Mouse (Mus musculus) urinary bladder, postnatal 14 days (tissue): ENCODE data around the gene Hpse2.

ENCODE experiments used
- DNase-seq: peaks from one replicate; pipeline ENCODE4 v3.0.0; 2021; ENCODE audit warnings: low spot score

Hpse2 gene

DNA sequence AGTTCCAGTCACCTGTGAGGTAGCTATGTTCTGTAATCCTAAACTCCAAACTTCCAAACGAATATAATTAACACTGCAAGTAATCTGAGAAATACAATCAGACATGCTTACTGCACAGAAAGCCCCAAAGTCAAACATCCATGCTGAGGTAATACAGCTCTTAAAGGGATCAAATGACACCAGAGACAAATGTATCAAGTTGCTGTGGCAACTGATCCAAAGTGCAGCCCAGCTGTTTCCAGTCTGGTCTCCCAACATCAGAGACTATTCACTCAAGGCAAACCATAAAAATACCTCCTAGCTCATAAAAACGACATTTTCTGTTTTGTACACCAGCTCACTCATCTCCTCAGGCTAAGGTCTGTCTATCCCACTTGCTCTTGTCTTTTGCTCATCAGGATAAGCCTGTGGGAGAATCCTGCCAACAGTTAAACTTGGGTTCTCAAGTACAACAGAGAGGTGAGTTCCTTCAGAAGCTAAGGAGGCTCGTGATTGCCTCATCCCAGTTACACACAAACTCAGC is 440.0 kb downstream of the Hpse2 start:
- no peak for DNase-seq

DNA sequence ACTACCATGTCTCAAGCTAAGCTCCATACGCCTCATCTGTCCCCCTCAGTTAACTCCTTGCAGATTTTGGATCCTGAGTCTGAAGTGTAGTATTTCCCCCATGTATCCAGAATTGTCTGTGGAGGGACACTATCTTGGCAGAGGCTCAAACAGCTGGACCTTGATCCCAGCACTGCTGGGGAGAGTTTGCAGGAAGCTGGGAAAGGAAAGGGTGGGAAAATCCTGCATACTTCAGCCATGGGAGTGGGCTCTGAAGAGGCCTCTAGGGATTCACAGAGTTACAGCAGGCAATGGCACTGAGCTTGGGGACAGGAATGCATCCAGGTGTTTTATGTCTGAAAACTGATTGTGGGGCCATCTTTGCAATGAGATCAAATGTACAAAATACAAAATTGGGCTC is 450.6 kb downstream of the Hpse2 start:
- DNase-seq = no peak

DNA sequence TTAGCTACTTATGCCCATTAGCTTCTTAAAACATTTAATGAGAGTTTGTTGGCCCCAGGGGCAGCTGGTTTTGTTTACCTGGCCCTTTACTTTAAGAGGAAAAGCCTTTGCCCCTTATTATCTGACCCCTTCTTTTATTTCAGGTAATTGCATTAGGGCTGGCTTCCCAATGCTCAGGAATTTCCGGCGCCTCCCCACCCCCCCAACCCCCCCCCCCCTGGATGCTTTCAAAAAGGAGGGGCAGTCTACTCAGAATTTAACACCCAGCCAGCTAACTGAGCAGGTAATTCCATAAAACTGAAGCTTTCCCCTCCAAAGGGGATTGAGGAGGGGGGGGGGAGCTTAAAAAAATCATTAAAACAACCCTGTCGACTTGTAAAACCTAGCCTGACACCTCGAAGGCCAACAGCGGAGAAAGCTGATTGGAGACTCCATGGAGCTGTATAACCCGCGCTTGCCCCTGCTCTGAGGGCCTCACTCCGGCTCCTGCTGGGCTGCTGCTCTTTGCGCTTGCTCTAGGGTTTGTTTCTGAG is 451.4 kb downstream of the Hpse2 start:
- DNase-seq = no peak

DNA sequence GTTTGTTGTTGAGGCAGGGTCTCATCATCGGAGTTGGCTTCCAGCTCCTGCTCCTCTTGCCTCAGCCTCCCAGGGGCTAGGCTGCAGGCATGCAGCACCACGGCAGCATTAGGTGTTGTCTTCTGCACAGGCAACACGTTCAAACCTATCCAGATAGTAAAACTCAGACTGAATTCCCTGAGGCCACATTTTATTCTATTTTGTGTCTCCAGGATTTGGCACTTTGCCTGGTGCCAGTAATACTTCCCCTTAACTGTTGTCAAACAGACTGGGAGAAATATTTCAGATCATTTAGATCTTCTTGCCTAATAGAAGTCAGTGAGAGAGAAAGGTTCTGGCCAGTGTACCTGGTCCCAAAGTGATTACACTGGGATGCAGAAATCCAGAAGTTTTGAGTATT is 458.5 kb downstream of the Hpse2 start:
- DNase-seq = no peak

DNA sequence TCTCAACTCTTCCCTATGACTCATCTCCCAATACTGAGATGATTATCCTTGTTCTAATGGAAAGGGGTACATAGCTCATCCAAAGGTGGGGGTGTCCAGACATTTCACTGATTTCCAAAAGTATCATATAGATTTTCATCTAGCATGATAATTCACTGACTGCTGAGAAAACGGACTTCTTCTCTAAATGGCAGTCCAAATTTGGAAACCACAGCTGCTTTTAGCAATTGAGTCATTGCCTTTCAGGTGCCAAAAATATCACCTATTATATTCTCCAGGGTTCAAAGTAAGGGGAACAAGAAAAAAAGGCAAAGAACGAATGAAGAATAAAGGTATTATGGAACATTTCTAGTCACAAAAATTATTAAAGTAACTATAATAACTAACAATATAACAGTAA is 459.9 kb downstream of the Hpse2 start:
- DNase-seq = no peak

DNA sequence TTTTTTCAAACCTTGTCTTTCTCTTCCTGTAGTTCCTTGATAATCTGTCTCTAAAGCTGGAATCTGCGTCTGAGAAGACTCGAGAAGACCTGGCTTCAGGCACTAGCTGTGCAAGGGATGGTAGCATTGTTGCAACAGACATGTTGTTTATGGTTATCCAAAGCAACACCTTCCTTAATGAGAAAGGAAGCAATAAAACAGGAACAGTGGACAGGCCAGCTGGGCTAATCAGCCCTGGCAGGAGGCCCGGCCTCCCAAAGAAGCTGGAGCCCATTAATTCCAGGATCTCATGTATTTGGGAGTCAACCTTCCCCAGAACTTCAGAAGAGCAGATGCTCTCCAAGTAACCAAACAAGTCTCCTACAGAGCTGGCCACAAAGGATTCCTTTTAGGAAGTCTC is 465.5 kb downstream of the Hpse2 start:
- peak; percentile 13 for DNase-seq

DNA sequence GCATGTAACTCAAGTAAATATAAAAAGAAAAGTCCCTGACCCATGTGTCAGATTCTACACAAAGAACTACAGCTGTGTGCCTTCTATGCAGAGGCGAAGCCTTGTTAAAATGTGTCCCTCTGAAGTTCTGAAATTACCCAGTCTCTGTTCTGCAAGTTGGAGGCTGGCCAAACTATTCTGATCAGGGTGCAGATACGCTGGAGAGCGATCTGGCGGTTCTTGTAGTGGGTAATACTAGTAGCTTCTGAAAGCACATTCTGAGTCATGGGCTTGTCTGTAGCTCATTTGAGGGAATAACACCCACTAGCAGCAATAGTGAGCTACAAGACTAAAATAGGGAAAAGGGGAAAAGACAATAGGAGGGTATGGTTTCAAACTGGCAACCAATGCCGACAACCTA is 474.5 kb downstream of the Hpse2 start:
- DNase-seq = peak; percentile 12

DNA sequence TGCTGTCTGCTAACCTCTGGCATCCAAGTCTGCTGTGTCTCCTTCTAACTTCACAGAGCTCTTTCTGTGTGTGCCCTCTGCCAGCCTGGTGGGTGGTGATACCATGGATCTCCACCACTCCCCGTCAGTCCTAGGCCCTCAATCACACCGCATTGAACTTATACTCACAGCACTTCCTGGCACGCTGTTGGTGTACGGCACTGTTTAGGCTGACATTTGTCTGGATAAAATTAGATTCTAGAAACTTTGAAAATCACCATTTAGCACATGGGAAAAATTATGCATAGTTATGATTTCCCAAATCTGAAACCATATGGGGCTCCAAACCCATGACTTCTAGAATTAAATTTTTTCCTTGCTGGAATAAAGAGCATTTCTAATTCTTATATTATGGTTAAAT is 478.4 kb downstream of the Hpse2 start:
- no peak for DNase-seq

DNA sequence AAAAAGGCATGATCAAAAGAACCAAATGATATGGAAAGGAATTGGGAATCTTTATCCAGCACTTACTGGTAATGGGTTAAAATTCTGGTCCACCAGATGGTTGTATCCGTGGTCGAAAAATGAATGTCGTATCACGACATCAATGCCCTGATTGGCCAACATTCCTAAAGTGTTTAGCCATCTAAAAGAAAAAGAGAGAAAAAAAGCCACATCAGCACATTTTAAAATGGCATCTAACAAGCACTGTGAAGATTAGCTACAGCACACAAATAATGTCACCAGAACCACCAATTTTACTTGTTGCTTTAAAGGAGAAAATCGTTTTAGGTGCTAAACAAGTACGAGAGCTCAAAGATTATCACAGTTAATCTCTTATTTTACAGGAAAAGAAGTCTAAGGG is 479.6 kb downstream of the Hpse2 start:
- DNase-seq = no peak

DNA sequence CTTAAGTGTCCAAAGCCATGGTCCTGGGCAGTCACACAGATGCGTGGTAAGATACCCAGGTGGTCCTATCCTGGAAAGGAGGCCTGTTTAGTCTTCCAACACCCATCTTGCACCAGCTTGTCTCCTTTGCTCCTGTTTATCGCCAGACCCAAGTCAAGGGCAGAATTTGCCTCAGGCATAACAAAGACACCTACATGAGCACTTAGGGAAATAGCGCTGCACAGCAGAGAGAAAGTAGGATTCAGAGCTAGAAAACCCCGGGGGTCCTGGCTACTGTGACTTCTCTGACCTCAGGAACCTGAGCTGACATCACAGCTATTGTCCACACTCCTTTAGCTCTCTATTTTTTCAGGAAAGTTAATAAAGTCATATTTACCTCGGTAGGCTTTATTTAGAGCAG is 481.8 kb downstream of the Hpse2 start:
- DNase-seq = no peak

DNA sequence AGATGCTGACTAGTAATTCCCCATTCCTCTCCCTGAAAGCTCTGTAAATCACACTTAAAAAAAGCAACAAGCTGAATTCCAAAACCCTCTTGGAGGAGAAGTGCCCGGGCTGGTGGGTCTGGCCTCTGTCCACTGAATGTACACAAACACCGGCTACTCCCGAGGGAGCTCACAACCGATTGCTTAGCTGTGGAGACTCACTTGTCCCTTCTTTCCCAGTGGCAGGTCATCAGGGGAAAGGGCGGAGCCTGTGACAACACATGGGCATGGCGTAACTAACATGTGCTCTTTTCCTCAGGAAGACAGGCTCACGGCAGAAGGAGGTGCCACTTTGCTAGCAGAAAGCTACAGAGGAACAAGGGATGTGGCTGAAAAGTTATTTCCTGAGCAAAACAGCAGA is 483.4 kb downstream of the Hpse2 start:
- no peak for DNase-seq

DNA sequence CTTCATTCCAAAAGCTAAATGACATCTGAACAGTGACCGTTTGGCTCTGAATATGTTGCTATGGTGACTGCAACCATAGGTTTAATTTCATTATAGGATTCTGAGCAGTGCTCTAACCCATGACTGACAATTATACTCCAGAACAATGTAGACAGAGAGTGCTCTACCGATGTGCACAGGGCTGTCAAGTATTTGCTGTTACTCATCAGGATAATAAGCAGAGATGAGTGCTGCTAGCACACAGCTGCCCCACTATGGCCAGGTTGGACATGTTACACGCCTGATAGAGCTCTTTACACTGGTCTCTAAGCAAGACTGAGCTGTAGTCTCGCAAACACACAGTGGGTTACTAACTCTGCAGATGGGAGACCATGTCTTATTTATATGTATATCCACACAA is 483.9 kb downstream of the Hpse2 start:
- no peak for DNase-seq

DNA sequence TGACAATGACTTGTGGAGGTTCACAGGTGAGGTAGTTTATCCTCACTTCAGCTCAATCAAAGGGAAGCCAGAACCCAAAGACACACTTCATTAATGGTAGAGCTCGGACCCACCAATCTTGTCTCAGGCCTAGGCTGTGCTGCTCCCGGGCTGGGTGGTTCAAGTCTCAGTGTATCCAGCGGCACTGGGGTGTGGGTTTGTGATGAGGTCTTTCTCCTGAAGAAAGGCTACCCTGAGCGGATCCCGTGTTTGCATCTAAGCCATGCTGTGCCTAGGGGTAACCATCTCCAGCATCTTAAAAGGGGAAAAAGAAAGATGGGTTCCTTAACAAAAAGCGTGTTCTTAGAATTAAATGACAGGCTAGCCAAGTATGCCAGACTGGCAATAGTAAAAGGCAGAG is 484.3 kb downstream of the Hpse2 start:
- no peak for DNase-seq

DNA sequence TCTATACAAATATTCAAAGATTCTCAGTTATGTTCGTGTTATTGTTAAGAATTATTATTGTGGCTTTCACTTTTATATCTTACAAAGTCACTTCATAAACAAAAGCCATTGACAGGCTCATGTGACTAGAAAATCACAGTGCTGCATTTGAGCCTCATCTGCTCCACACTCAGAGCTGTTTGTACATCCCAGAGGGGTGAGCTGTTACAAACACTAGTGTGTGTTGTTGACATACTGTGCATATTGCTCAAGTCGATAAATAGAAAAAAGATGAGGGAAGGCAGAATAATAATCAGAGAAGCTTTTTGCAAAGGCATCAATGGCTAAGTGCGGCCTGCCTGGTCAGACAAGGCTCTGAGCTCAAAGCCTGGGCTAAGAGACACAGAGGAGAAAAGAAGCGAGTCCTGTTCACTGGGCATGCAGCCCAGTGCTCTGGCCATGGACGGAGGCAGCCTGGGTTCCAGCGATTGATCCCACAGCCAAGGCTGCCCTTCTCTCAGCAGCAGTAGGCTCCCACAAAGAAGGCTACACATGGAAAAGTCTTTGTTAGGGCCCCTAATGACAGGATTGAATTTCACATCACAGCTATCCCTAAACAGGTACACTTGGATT is 485.6 kb downstream of the Hpse2 start:
- no peak for DNase-seq

DNA sequence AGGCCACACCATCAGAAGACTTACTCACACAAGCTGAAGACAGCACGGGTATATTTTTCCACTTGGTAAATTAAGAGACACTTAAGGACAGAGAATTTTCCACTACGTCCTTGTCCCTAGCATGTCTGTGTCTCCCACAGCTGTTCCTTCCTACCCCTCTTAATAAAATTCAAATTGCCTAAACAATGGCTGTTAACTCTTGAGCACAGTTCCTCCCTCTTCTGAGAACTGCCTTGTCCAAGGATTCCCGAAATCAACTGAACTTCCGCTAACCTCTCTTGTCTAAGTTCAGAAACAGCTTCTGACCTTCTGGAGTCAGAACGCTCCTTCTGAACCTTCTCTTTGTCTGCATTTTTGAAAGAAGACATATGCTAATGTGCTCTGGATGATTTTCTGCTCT is 496.6 kb downstream of the Hpse2 start:
- no peak for DNase-seq

DNA sequence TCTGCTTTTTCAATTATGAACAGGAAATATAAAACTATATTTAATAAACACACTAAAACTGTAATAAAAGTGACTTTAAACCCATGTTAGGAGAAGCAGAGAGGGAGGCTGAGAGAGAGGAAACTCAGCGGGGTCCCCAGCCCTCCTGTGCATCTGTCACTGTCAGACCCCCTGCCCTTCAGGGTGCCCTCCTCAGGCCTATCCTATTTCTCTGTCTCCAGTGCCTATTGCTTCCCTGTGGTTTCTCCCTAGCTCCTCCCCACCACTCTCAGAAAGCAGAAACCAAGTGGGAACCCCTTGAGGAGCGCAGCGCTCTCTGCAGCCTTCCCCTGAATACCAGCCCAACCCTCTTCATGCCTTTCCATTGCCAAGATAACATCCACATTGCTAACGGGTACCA is 510.5 kb downstream of the Hpse2 start:
- DNase-seq = no peak

DNA sequence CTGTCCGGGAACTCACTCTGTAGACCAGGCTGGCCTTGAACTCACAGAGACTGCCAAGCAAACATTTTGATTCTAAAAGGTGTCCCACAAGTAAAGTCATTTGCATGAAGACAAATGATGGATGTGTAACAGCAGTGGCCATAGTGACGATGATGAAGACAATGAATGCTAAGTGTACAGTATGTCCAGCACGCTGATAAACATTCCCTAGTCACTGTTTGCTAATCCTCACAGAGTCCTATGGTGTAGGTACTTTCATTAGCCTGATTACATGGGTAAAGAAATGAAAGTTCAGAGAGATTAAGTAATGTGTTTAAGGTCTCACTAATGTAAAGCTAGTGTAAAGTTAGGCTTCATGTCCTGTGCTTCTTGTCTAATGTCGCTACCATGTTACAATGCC is 511.6 kb downstream of the Hpse2 start:
- no peak for DNase-seq

DNA sequence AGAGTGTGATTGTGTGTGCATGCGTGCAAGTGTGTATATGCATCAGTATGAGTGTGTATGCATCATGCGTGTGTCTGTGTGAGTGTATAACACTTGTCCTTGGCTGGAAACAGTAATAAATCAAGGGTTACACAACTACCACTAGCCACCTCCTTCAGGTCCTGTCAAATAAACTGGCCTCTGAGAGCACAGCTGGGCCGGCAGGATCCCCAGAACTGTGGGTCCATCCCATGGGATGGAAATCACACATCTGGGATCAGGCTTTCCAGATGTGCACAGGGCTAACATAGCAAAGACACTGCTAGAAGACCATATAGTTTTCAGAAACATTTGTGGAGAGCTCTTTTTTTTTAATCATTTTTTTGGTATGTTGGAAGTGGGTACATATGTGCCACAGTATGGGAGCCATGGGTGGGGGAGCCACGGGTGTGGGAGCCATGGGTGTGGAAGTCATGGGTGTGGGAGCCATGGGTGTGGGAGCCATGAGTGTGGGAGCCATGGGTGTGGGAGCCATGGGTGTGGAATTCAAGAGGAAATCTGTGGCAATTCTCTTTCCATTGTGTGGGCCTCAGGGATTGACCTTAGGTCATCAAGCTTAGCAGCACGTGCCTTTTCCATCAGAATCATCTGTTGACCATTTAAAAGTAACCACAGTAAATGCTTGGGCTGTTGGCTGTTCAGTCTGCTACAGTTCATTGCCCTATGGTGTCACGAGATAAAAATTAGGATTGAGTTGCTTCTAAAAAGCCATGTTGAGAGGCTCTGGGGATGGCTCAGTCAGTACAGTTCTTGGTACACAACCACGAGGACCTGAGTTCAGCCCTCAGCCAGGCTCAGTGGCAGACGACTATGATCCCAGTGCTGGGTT is 518.3 kb downstream of the Hpse2 start:
- DNase-seq = no peak

DNA sequence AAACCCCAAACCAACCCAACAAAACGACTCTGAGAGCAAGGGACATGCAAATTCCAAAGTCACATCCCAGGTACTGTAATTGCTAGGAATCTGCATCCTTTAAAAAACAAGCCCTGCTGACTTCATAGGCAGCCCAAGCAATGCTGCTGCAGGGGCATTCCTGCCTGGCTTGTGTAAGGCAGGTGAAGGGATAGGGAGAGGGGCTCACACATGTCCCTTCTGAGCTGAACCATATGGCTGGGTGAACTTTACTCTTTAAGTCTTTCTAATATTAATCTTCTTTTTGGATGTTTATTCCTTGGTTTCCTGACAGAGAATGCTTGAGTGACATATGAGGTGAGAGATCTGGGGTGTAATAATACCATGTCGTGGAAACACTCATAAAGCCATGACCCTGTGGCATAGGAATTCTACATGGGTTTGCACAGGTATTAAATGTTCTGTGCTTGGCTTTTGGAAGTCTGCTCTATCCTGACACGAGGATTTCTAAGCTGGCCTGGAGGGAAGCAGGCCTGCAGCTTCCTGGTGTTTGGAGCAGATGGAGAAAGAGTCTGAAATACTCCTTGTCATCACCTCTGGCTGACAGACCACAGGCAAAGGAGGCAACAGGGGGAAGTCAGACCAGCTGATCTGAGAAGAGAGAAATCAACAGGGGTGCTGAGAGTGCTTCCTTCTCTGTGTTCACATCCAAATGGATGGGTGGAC is 519.0 kb downstream of the Hpse2 start:
- DNase-seq = no peak

DNA sequence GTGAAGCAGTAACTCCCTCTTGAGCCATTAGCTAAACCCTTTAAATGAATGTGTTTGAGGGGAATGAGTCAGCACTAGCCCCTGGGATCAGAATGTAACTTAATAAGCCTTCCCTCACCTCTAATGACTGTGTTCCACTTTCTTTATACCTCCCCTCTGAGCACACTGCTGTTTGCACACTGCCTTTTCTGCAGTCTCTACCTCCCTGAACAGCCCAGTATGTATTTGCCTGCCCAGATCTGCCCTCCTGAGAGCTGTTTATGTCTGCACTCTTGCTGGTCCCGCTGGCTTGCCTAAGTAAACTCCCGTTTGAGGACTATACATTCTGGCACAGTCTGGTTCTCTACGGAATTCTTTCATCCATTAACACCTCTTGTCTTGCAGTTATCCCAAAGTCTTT is 525.1 kb downstream of the Hpse2 start:
- DNase-seq = no peak

DNA sequence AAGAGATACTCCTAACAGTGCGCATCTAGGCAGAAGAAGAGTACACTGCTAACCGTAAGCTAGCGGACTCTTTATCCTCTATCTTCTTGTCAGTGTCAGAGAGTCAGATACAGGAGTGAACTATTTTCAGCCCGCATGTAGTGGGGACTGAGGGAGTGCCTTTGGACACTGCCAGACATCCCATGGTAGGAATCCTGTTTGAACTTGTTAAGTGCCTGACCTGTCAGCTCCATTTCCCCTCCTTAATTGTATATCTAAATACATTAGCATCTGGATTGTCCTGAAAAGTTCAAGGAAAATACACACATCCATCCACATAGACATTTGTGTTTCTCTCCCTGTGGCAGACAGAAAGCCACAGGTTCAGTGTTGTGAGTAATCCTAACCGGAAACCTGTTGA is 531.1 kb downstream of the Hpse2 start:
- no peak for DNase-seq

DNA sequence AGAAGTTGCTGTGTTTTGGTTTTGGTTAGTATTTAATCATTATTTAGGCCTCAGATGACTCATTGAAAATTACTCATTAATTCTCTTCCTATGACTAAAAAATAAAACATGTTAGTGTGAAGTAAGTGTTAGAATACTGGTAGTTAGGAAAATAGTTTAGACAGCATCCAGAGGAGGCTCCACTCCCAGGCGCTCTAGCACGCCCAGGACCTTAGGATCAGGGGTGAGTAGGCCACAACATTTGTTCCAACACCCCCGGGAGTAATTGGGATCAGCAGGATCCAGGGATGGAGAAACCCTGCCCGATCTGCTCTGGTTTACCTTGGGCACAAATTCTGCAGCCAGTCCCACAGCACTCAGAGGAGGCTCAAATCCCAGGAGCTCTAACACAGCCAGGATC is 532.5 kb downstream of the Hpse2 start:
- no peak for DNase-seq

DNA sequence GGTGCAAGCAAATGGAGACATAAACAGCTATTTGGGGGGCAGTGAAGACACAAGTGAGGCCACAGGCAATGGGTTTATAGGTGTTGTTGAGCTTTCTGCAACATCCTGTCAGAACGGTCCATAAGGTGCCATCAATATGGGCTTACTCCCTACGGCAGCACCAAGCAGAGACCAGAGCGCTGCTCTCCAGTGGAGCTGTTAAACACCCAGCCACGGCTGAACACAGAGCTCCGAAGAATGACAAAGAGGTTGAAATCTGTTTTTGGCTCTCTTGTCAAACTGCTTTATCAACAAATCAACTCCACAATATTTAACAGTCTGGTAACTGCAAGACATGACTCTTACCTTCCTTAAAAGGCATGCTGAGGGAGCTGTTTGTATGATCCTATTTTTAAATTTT is 537.7 kb downstream of the Hpse2 start:
- no peak for DNase-seq
